Mouse (Mus musculus): Measurements from ENCODE around the gene Eif1ad. TPM values are rescaled to one million over a fixed set of nuclear protein-coding genes. Genes with fewer than 3 reads are reported as not detected.
"Not testable (repeated sequence)": the region's sequence is repeated elsewhere in the genome, so short reads cannot be mapped to it uniquely, and the experiment has no call there.

The Eif1ad gene
- polyA plus RNA-seq, 1 experiment, result 17.4 TPM

DNA sequence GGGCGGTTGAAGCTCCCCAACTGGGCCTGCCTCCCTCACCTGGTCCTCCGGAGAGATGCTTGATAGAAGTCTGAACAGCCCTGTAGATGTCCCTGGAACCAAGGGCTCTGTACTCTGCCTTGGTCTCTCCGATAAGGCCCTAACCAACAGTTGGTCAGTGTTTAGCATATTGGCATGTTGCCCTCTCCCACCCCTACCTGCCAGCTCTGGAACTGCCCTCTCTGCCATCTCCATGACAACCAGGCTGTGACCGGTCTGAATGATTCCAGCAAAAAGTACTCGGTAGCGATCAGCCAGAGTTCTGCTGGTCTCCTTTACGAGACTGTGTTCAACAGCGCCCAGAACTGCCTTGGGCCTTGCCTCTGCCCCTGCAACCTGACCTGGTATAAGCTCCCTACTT is 35.8 kb downstream of the Eif1ad start, which contains the start of gene Tsga10ip:
TSS of gene Tsga10ip (minus strand) at position 234 of the 400 bp plus-strand sequence.
- no peaks in the 10 kb centered on the region for H3K27me3 ChIP-seq (ENCODE audit: control insufficient read depth, insufficient read depth, low read length)
- no peak within 1 kb of the TSS for H3K4me3 ChIP-seq (ENCODE audit: extremely low read depth, insufficient read depth, insufficient read length)
- H3K4me1 ChIP-seq (ENCODE audit: control insufficient read depth, insufficient read depth, insufficient read length), result no peaks in the 10 kb centered on the region; the same call in 1 of the 2 replicates
- 94% methylated on average over 8 of the region's 8 CpGs for WGBS
- no peak for TF ChIP-seq CTCF (IDR thresholded peaks at IDR 0.05; ENCODE audit: extremely low read depth, insufficient read depth, insufficient read length, insufficient replicate concordance)
- no peak for TF ChIP-seq POLR2A (IDR thresholded peaks at IDR 0.05; ENCODE audit: low read depth, low read length)
- no peak within 1 kb of the TSS for H3K27ac ChIP-seq (ENCODE audit: insufficient read depth, low read length)
- no peaks in the 10 kb centered on the region for H3K36me3 ChIP-seq (ENCODE audit: control insufficient read depth, insufficient read depth, low read length)
- no peak for DNase-seq (ENCODE audit: low read depth in 1 of 2, low spot score in 2 of 2)

DNA sequence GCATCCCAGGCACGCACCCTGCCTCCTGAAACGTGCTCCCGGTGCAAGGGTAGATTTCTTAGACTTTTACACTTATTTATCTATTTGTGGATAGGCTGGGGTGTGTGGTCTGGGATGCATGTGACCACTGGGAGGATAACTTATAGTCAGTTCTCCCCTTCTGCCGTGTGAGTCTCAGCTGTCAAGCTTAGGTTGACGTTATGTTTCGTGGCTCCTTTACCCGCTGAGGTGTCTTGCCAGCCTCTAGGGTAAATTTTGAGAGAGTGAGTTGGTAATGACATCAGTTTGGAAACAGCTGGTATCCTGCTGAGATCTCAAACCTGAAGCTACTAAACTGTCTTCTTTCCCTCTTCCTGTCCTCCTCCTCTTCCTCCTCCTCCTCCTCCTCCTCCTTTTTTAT is 39.4 kb downstream of the Eif1ad start:
- Histone ChIP-seq H3K4me1 (ENCODE audit: control insufficient read depth, insufficient read depth, insufficient read length) (peaks cover 12% of the 10 kb centered on the region), H3K27ac (ENCODE audit: insufficient read depth, low read length) (peak overlapping the region; percentile 87), H3K4me3 (ENCODE audit: extremely low read depth, insufficient read depth, insufficient read length) (peak overlapping the region; percentile 47), H3K27me3 (ENCODE audit: control insufficient read depth, insufficient read depth, low read length) (no peaks in the 10 kb centered on the region), H3K36me3 (ENCODE audit: control insufficient read depth, insufficient read depth, low read length) (no peaks in the 10 kb centered on the region; the same call in 1 of the 2 replicates)
- no peak for TF ChIP-seq CTCF (IDR thresholded peaks at IDR 0.05; ENCODE audit: extremely low read depth, insufficient read depth, insufficient read length, insufficient replicate concordance)
- DNase-seq (ENCODE audit: low read depth in 1 of 2, low spot score in 2 of 2), result peak in 1 of 2 experiments; percentile 53
- WGBS, result 14% methylated on average over 7 of the region's 7 CpGs

DNA sequence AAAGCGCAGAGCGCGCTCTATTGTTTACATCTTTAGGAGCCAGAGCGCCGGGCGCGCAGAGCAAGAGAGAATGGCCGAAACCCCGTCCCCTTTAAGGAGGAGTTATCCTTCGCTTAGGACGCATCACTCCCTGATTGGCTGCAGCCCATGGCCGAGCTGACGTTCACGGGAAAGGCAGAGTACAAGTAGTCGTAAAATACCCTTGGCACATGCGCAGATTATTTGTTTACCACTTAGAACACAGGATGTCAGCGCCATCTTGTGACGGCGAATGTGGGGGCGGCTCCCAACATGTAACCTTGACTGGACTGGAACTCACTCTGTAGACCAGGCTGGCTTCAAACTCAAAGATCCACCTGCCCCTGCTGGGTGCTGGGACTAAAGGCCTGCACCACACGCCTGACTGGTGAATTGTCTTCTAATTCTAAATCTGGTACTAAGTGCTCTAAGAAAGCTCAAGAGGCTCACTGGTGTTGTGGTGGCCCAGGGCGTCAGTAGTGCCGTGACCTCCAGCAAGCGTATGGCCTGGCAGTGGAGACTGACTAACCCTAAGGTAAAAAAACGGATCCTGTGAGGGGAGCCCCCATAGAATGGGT is 40.1 kb downstream of the Eif1ad start:
- DNase-seq (ENCODE audit: low read depth in 1 of 2, low spot score in 2 of 2), result peak; percentile 33 to 65
- Histone ChIP-seq H3K4me1 (ENCODE audit: control insufficient read depth, insufficient read depth, insufficient read length) (peaks cover 12% of the 10 kb centered on the region), H3K27ac (ENCODE audit: insufficient read depth, low read length) (peak overlapping the region; percentile 97), H3K4me3 (ENCODE audit: extremely low read depth, insufficient read depth, insufficient read length) (peak overlapping the region; percentile 63)
- not testable (repeated sequence) for H3K27me3 ChIP-seq (ENCODE audit: control insufficient read depth, insufficient read depth, low read length); H3K36me3 ChIP-seq (ENCODE audit: control insufficient read depth, insufficient read depth, low read length)
- 4% methylated on average over 24 of the region's 25 CpGs for WGBS

DNA sequence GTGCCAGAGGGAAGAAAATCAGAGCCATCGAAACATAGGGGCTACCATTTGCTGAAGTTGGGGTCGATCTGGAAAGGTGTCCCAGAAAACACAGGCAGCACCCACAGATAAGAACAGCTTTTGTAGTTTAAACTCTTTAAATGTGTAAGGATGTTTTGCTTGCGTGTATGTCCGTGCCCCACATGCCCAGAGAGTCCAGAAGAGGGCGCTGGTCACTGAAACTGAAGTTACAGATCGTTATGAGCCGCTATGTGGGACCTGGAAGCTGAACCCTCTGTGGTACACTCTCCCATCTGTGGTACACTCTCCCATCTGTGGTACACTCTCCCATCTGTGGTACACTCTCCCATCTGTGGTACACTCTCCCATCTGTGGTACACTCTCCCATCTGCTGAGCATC is 40.6 kb downstream of the Eif1ad start:
- no peaks in the 10 kb centered on the region for H3K27me3 ChIP-seq (ENCODE audit: control insufficient read depth, insufficient read depth, low read length)
- peak; percentile 59 to 77 for DNase-seq (ENCODE audit: low read depth in 1 of 2, low spot score in 2 of 2)
- H3K36me3 ChIP-seq (ENCODE audit: control insufficient read depth, insufficient read depth, low read length), result no peaks in the 10 kb centered on the region; the same call in 1 of the 2 replicates
- WGBS, result 15% methylated on average over 7 of the region's 7 CpGs
- H3K4me1 ChIP-seq (ENCODE audit: control insufficient read depth, insufficient read depth, insufficient read length), result peaks cover 12% of the 10 kb centered on the region
- peak; percentile 55; the same call in 1 of the 2 replicates for TF ChIP-seq CTCF (IDR thresholded peaks at IDR 0.05; ENCODE audit: extremely low read depth, insufficient read depth, insufficient read length, insufficient replicate concordance)
- no peak for TF ChIP-seq POLR2A (IDR thresholded peaks at IDR 0.05; ENCODE audit: low read depth, low read length)
- H3K27ac ChIP-seq (ENCODE audit: insufficient read depth, low read length), result peak overlapping the region; percentile 97
- peak overlapping the region; percentile 63 for H3K4me3 ChIP-seq (ENCODE audit: extremely low read depth, insufficient read depth, insufficient read length)

- H3K4me1 ChIP-seq (ENCODE audit: control insufficient read depth, insufficient read depth, insufficient read length), result peaks cover 12% of the 10 kb centered on the region
- H3K4me3 ChIP-seq (ENCODE audit: extremely low read depth, insufficient read depth, insufficient read length), result no peak overlapping the region
- no peaks in the 10 kb centered on the region for H3K27me3 ChIP-seq (ENCODE audit: control insufficient read depth, insufficient read depth, low read length)
- no peaks in the 10 kb centered on the region; the same call in 1 of the 2 replicates for H3K36me3 ChIP-seq (ENCODE audit: control insufficient read depth, insufficient read depth, low read length)
- 54% methylated on average over 13 of the region's 13 CpGs for whole genome bisulfite sequencing
- DNase-seq (ENCODE audit: low read depth in 1 of 2, low spot score in 2 of 2), result no peak
- no peak for TF ChIP-seq POLR2A (IDR thresholded peaks at IDR 0.05; ENCODE audit: low read depth, low read length)
- no peak for TF ChIP-seq CTCF (IDR thresholded peaks at IDR 0.05; ENCODE audit: extremely low read depth, insufficient read depth, insufficient read length, insufficient replicate concordance)
- H3K27ac ChIP-seq (ENCODE audit: insufficient read depth, low read length), result peak overlapping the region; percentile 97
These were observed 41.8 kb downstream of the Eif1ad start for GRCm38 (mm10) chr19:5408057-5409001.

DNA sequence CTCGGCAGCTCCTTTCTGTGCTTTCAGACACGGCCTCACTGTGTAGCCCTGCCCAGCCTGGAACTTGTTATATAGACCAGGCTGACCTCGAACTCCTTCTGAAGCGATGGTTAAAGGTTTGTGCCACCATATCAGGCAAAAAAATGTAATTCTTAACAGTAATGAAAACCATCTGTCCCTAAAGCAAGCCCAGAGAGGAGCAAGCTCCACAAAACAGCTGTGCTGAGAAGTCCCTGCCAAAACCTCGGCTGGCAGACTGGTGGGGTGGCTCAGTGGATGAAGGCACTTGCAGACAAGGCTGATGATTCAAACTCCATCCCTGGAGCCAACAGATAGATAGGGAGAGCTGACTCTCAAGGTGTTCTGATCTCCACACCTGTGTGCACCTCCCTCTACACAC is 42.5 kb downstream of the Eif1ad start:
- WGBS, result 75% methylated on average over 5 of the region's 5 CpGs
- no peak for TF ChIP-seq CTCF (IDR thresholded peaks at IDR 0.05; ENCODE audit: extremely low read depth, insufficient read depth, insufficient read length, insufficient replicate concordance)
- TF ChIP-seq POLR2A (IDR thresholded peaks at IDR 0.05; ENCODE audit: low read depth, low read length), result no peak
- no peaks in the 10 kb centered on the region for H3K27me3 ChIP-seq (ENCODE audit: control insufficient read depth, insufficient read depth, low read length)
- H3K4me1 ChIP-seq (ENCODE audit: control insufficient read depth, insufficient read depth, insufficient read length), result peaks cover 12% of the 10 kb centered on the region
- no peak for DNase-seq (ENCODE audit: low read depth in 1 of 2, low spot score in 2 of 2)
- no peak overlapping the region for H3K4me3 ChIP-seq (ENCODE audit: extremely low read depth, insufficient read depth, insufficient read length)
- H3K27ac ChIP-seq (ENCODE audit: insufficient read depth, low read length), result peak overlapping the region; percentile 97
- no peaks in the 10 kb centered on the region; the same call in 1 of the 2 replicates for H3K36me3 ChIP-seq (ENCODE audit: control insufficient read depth, insufficient read depth, low read length)
